Mouse (Mus musculus) 3T3-L1 (cell line): ENCODE data around the gene Foxf1.

Experiments
- DNase-seq: peaks from one replicate; pipeline ENCODE4 v3.0.0-alpha.2; 2015; ENCODE audit warnings: low read depth, low spot score

The Foxf1 gene

GRCm38 (mm10) chr8:121082218-121083092 is 1.7 kb upstream of the Foxf1 start:
- DNase-seq, result no peak

GRCm38 (mm10) chr8:121083093-121083935 is 872 bp upstream of the Foxf1 start:
- DNase-seq, result peak; percentile 29

GRCm38 (mm10) chr8:121083936-121084209 is 313 bp upstream of the Foxf1 start:
- no peak for DNase-seq

- DNase-seq, result no peak
Observed at GRCm38 (mm10) chr8:121085011-121085410, 825 bp downstream of the Foxf1 start.

- no peak for DNase-seq
Observed at GRCm38 (mm10) chr8:121085561-121085960, 1.4 kb downstream of the Foxf1 start.

GRCm38 (mm10) chr8:121086004-121086900 is 2.1 kb downstream of the Foxf1 start:
- no peak for DNase-seq

- no peak for DNase-seq
Observed at GRCm38 (mm10) chr8:121088281-121088680, 4.1 kb downstream of the Foxf1 start.

GRCm38 (mm10) chr8:121088871-121089630 is 4.9 kb downstream of the Foxf1 start:
- DNase-seq, result no peak

GRCm38 (mm10) chr8:121089631-121090380 is 5.6 kb downstream of the Foxf1 start:
- DNase-seq, result no peak

GRCm38 (mm10) chr8:121090716-121091115 is 6.5 kb downstream of the Foxf1 start:
- DNase-seq, result peak; percentile 9

- no peak for DNase-seq
Observed at GRCm38 (mm10) chr8:121092141-121092540, 8.0 kb downstream of the Foxf1 start.

- DNase-seq, result peak; percentile 83
Observed at GRCm38 (mm10) chr8:121092627-121093026, 8.4 kb downstream of the Foxf1 start.

- no peak for DNase-seq
Observed at GRCm38 (mm10) chr8:121093496-121093895, 9.3 kb downstream of the Foxf1 start.

- DNase-seq, result peak; percentile 79
Observed at GRCm38 (mm10) chr8:121104049-121104818, 20.0 kb downstream of the Foxf1 start.

- peak; percentile 90 for DNase-seq
Observed at GRCm38 (mm10) chr8:121107668-121108656, 23.8 kb downstream of the Foxf1 start, which contains the start of gene Mthfsd. Gene Mthfsd, minus strand, starts transcription at chr8:121108392.

GRCm38 (mm10) chr8:121108657-121109056 is 24.5 kb downstream of the Foxf1 start:
- no peak for DNase-seq

GRCm38 (mm10) chr8:121111145-121111907 is 27.1 kb downstream of the Foxf1 start:
- no peak for DNase-seq
